Mouse (Mus musculus): ENCODE results near the gene Ahdc1. TPM values are rescaled to one million over a fixed set of nuclear protein-coding genes. Genes with fewer than 3 reads are reported as not detected.
"Not testable (repeated sequence)": the region's sequence is repeated elsewhere in the genome, so short reads cannot be mapped to it uniquely, and the experiment has no call there.

Ahdc1 gene
- polyA plus RNA-seq, 1 experiment from 2014 or later: 8.0 TPM

DNA sequence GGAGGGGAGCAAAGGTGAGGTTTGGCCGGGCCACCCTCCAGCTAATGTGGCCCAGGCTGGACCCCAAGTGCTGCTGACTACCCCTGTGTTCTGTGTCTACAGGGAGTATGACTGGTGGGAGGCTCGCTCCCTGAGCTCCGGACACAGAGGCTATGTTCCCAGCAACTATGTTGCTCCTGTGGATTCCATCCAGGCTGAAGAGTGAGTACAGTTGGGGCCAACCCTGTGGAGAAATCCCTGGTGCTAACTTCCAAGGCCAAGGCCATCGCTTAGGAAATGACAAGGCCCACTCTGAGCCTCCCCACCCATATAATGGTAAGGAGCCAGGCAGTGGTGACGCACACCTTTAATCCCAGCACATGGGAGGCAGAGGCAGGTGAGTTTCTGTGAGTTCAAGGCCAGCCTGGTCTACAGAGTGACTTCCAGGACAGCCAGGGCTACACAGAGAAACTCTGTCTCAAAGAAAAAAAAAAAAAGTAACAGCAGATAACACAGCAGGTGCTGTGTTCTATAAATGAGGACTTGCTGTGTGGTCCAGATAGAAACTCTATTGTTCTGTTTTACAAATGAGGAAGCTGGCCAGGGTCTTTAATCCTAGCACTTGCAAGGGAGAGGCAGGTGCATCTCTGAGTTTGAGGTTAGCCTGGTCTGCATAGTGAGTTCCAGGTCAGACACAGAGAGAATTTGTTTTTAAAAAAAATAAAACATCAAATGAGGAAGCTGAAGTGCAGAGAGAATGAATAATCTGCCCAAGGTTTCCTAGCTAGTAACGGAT, 22.3 kb upstream of the Ahdc1 start:
- DNase-seq (ENCODE audit: low spot score): no peak

DNA sequence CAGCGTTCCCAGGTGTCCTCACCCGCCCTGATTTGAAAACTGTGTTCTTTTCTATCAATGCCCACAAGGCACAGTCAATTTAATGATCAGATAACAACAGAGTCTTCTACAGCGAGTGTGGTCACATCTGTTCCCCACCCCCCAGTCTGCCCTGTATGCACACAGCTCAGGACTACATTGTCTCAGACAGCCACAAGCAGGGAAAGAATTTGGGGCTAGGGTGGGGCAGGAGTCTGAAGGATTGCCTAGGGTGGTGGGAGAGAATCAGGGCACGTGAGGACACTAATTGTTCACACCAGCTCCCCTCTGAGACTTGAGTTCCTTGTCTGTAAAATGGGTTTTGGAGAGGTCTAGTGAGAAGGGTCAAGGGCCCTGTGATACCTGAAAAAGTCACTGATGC, 17.5 kb upstream of the Ahdc1 start:
- DNase-seq (ENCODE audit: low spot score): no peak

- no peak for DNase-seq (ENCODE audit: low spot score)
Observed at GRCm38 (mm10) chr4:132997469-132998237, 13.4 kb upstream of the Ahdc1 start.

GRCm38 (mm10) chr4:133002896-133003295, 8.2 kb upstream of the Ahdc1 start:
- no peak for DNase-seq (ENCODE audit: low spot score)

- DNase-seq (ENCODE audit: low spot score): no peak
Observed at GRCm38 (mm10) chr4:133003316-133004018, 7.6 kb upstream of the Ahdc1 start.

- DNase-seq (ENCODE audit: low spot score): peak; percentile 78
Observed at GRCm38 (mm10) chr4:133005233-133005632, 5.8 kb upstream of the Ahdc1 start.

DNA sequence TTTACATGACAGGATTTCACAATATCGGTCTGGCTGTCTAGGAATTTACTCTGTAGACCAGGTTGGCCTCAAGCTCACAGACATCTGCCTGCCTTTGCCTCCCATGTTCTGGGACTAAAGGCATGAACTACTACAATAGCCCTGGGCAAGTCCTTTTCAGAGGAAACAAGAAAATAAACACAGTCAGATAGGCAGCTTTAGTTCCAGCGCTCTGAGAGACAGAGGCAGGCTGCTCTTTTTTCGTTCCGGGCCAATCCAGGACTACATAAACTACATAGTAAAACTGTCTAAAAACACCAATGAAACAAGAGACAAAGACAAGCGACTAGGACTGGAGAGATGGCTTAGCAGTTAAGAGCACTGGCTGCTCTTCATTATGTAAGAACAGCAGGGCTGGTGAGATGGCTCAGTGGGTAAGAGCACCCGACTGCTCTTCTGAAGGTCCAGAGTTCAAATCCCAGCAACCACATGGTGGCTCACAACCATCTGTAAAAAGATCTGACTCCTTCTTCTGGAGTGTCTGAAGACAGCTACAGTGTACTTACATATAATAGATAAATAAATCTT, 5.1 kb upstream of the Ahdc1 start:
- not testable (repeated sequence) for DNase-seq (ENCODE audit: low spot score)

DNA sequence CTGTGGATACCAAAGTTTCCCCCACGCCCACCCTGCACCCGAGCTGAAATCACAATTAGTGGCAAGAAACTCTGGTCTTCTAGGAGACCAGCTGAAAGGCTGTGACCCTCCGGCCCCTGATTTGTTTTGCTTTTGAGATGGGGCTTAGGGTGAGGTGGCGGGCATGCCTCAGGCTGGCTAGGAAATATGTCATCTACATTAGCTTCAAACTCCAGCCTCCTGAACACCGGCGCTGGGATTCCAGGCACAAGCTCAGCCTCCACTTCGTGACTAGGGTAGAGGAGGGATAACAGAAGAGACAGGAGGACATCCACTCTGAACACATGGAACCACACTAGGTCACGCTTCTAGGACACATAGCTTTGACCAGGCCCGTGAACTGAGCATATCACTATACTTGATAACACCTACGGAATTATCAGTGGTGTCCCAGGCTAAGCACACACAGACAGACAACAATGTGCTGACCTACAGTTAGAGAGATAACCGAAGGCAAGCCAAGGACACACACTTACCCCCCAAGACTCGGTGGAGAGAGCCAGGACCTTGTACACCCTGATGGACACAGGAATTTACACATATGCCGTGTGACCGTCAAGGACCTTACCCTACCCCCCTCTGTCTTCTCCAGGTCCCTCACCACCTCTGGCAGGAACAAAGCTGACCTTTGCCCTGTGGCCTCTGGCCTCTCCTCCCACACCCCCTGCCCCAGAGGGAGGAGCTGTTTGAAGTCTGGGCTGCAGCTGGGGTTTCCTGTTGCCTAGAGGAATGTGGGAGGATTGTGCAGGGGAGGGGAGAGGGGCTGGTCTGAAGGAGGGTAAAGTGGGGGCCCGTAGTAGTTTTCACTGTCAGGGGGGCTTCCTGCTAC, 3.3 kb upstream of the Ahdc1 start:
- no peak for DNase-seq (ENCODE audit: low spot score)

- peak; percentile 76 for DNase-seq (ENCODE audit: low spot score)
Observed at GRCm38 (mm10) chr4:133009131-133009530, 1.9 kb upstream of the Ahdc1 start.

DNA sequence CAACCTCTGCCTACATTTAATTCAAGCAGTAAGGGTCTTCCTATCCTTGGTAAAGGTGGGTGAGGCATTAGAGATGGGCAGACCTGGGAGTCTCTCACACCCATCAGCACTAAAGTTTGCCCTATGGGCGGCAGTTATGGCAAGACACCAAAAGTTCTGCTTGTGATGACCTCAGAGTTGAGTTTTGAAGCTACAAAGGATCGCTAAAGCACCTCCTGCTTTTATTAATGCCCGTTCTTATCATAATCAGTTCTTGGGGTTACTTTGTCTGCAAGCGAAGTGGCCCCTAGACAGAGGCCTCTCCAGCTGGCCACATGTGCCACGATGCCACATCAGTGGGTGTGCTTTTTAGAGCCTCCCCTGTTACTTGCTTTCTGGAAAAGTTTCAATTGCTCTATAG, 1.4 kb upstream of the Ahdc1 start:
- no peak for DNase-seq (ENCODE audit: low spot score)

DNA sequence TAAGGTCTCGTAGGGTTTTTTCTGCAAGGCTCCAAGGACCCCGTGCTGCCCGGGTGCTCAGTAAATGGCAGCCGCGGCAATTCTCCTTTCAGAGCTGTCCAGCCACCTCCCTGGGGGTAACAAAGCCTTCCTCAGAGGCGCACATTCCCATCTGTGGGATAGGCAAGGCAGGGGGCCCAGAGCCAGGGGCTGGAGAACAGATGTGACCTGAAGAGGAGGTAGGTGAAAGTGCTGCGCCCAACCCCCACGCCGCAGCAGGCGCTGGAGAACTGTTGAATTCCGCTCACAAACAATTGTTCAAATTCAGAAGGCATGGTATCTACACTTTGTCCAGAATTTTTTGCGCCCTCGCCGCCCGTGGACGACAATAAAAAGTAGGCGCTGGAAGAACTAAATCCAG, 449 bp upstream of the Ahdc1 start:
- peak; percentile 34 for DNase-seq (ENCODE audit: low spot score)

DNA sequence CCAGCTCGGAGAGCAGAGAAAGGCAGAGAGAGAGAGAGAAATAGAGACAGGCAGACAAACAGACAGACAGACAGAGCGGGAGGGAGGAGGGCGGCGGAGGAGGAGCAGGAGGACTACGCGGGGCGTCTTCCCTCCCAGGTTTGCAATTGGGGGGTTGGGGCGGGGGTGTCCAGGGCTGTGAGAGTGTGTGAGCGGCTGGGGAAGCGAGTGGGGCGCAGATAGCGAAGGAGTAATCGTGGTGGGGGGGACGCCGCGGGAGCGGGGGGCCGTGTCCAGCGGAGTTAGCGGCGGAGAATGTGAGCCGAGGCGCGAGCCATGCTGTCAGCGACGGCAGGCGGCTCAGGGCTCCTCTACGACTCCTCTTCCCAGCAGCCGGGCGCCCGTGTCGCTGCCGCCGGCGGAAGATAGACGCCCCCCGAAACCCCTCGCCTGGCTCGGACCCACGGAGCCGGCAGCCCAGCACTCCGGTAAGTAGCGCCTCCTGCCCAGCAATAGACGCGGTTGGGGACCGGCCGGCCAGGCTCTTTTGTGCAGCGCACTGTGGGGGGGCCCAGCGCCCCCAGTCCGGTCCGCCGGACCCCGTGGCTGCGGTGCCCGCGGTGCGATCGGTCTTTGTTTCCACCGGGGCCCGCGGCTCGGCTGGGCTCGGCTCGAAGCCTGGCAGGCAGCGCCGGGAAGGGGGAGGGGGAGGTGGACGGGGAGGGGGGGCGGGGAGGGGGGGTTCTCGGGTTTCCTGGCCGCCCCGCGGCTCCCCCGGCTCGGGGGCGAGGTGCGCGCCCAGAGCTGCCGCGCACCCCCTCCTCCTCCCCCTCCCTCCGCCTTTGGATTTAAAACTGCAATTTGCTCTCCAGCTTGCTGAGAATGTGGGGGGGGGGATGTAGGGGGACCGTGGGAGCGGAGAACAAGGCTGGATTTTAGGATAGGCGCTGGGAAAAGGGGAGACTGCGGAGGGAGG, 1.0 kb downstream of the Ahdc1 start:
- DNase-seq (ENCODE audit: low spot score): peak; percentile 68

- DNase-seq (ENCODE audit: low spot score): peak; percentile 48
Observed at GRCm38 (mm10) chr4:133012776-133013265, 1.8 kb downstream of the Ahdc1 start.

DNA sequence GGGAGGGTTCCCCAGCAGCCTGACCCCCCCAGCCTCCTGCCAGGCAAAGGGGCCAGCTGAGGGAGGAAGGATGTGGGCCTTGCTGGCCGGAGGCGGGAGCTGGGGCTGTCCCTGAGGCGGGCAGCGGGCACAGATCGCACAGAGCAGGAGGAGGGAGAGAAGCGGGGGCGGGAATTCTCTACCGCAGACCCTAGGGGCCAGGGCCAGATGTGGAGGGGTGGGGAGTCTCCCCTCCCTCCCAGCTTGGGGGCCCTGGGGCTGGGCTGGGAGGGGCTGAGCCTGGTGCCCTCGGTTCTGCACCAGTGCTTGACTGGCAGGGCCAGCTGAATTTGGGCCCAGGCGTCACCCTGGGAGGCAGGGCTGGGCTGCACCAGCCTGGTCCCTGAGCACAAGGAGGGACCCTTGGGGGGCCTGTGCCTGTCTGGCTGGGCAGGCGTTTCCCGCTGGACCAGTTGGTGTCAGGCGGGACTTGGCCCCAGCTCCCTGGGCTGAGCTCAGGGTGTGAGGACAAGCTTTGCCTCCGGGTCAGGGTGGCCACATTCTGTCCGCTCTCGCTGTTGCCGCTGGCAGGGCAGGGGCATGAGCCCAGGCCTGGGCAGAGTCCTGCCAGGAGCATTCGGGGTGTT, 2.3 kb downstream of the Ahdc1 start:
- DNase-seq (ENCODE audit: low spot score): peak; percentile 25

DNA sequence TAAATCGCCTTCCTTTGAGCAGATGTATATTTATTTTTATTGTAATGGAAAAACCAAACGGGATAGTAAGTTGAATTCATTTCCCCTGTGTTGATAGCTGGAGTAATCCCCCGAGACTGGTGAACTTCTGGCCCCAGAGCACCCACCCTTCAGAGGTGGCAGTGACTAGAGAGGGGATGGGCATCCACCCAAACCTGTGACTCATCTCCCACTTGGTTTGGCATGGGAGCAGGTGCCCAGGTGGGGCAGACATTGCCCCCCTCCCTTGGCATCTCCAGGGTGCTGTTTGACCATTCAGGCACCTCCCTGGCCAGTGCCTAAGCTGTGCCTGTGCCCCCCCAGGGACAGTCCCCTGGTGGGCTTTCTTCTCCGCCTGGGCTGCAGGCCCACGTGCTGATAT, 3.0 kb downstream of the Ahdc1 start:
- DNase-seq (ENCODE audit: low spot score): no peak

GRCm38 (mm10) chr4:133014896-133015709, 4.0 kb downstream of the Ahdc1 start:
- DNase-seq (ENCODE audit: low spot score): no peak

- no peak for DNase-seq (ENCODE audit: low spot score)
Observed at GRCm38 (mm10) chr4:133015710-133016651, 4.9 kb downstream of the Ahdc1 start.

Data from thymus, postnatal 0 days (tissue).